Mouse (Mus musculus) liver, embryonic 12.5 days (tissue): ENCODE data around the gene Kcnip1. TPM values are rescaled to one million over a fixed set of nuclear protein-coding genes. Genes with fewer than 3 reads are reported as not detected.

Source experiments
- ATAC-seq: fragments of 200-750 bp; cut with Nextera tagmentation; 2 replicates; pipeline ENCODE4 v1.8.0; 2017; ENCODE audit warnings: moderate number of reproducible peaks, mild to moderate bottlenecking, moderate library complexity
- H3K27ac ChIP-seq: fragments of 300-500 bp; sonication (generic); 2 replicates; pipeline ENCODE4 v1.5.1; 2016; ENCODE audit warnings: mild to moderate bottlenecking
- H3K27me3 ChIP-seq: fragments of 300-500 bp; sonication (generic); replicated peaks from 2 replicates; pipeline ENCODE4 v1.6.1; 2016; ENCODE audit warnings: mild to moderate bottlenecking, moderate library complexity
- H3K36me3 ChIP-seq: fragments of 300-500 bp; sonication (generic); 2 replicates; pipeline ENCODE4 v1.6.1; 2016; ENCODE audit warnings: mild to moderate bottlenecking, moderate library complexity
- H3K4me1 ChIP-seq: fragments of 300-500 bp; sonication (generic); 2 replicates; pipeline ENCODE4 v1.6.1; 2016
- H3K4me2 ChIP-seq: fragments of 300-500 bp; sonication (generic); 2 replicates; pipeline ENCODE4 v1.6.1; 2016; ENCODE audit warnings: mild to moderate bottlenecking, moderate library complexity
- H3K4me3 ChIP-seq: fragments of 300-500 bp; sonication (generic); 2 replicates; pipeline ENCODE4 v1.5.1; 2016; ENCODE audit warnings: mild to moderate bottlenecking, moderate library complexity
- H3K9ac ChIP-seq: fragments of 300-500 bp; sonication (generic); 2 replicates; pipeline ENCODE4 v1.6.1; 2016; ENCODE audit warnings: mild to moderate bottlenecking, moderate library complexity
- H3K9me3 ChIP-seq: fragments of 300-500 bp; sonication (generic); replicated peaks from 2 replicates; pipeline ENCODE4 v1.6.1; 2016; ENCODE audit warnings: mild to moderate bottlenecking, moderate library complexity
- WGBS: fragments of 180-500 bp; shearing (Covaris S2); methylation state at CpG from one replicate; pipeline ENCODE4 v1.1.7; 2016; ENCODE audit not compliant: insufficient replicate concordance; 5-methylcytosine and 5-hydroxymethylcytosine counted together
- polyA plus RNA-seq: library from polyadenylated mRNA; unstranded; fragments of >200 nt; fragmentation: Nextera tagmentation; extraction: Ambion mirVana; gene quantifications from 2 replicates; pipeline ENCODE4 v1.2.1, GENCODE M21; 2016

Gene Kcnip1
- polyA plus RNA-seq, 1 experiment from 2014 or later, result 0.39 TPM

GRCm38 (mm10) chr11:33592826-33593225 lies 400.1 kb downstream of the Kcnip1 start:
- Histone ChIP-seq H3K4me2 (no peak overlapping the region), H3K4me3 (no peak overlapping the region), H3K9ac (no peak overlapping the region), H3K27ac (no peak overlapping the region), H3K4me1 (no peaks in the 10 kb centered on the region), H3K36me3 (no peaks in the 10 kb centered on the region), H3K9me3 (no peaks in the 10 kb centered on the region), H3K27me3 (no peaks in the 10 kb centered on the region)
- ATAC-seq, result no peak
- WGBS, result 55% methylated on average over 4 of the region's 4 CpGs

DNA sequence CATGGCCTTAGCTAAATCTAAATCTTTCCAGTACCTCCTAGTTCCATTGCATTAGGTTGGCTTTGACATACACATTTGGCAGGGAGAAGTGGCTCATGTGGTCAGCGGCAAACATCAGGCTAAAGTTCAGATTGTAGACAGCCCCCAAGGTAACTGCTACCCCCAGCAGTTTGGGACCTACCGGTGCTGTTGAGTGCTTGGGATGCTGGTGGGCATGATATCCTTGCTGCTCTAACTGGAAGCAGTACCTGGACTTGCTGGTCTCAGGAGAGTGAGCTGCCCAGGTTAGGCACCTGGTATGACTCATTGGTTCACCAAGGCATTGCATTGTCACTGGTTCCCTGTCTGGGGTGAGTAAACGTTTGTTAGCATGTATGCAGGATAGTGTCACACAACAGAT lies 402.2 kb downstream of the Kcnip1 start:
- 71% methylated on average over 3 of the region's 3 CpGs for WGBS
- ATAC-seq, result no peak
- Histone ChIP-seq H3K36me3 (no peaks in the 10 kb centered on the region), H3K4me3 (no peak overlapping the region), H3K4me2 (no peak overlapping the region), H3K9me3 (no peaks in the 10 kb centered on the region), H3K27ac (no peak overlapping the region), H3K27me3 (no peaks in the 10 kb centered on the region), H3K9ac (no peak overlapping the region), H3K4me1 (no peaks in the 10 kb centered on the region)

- Histone ChIP-seq H3K4me1 (no peaks in the 10 kb centered on the region), H3K9me3 (no peaks in the 10 kb centered on the region), H3K27me3 (no peaks in the 10 kb centered on the region), H3K4me2 (no peak overlapping the region), H3K9ac (no peak overlapping the region), H3K4me3 (no peak overlapping the region), H3K27ac (no peak overlapping the region), H3K36me3 (no peaks in the 10 kb centered on the region)
- no peak for ATAC-seq
- 57% methylated on average over 6 of the region's 6 CpGs for WGBS
Observed at GRCm38 (mm10) chr11:33586614-33587013, 406.3 kb downstream of the Kcnip1 start.

GRCm38 (mm10) chr11:33579621-33580020 lies 413.3 kb downstream of the Kcnip1 start:
- H3K4me1 ChIP-seq, result no peaks in the 10 kb centered on the region
- no peak for ATAC-seq
- H3K4me3 ChIP-seq, result no peak overlapping the region
- WGBS, result 32% methylated on average over 3 of the region's 3 CpGs
- no peak overlapping the region for H3K27ac ChIP-seq
- no peak overlapping the region for H3K9ac ChIP-seq
- H3K36me3 ChIP-seq, result no peaks in the 10 kb centered on the region
- H3K4me2 ChIP-seq, result no peak overlapping the region
- no peaks in the 10 kb centered on the region for H3K9me3 ChIP-seq
- 0 out of 2 replicates have a peak, but pooled peaks cover 2% of the 10 kb centered on the region for H3K27me3 ChIP-seq

Other genes starting within 250 kb of the Kcnip1 start
- 0.11 and 0.18 TPM in 2 replicates for gene Kcnmb1, start 30.1 kb downstream of the Kcnip1 start, polyA plus RNA-seq
- 10.5 and 11.5 TPM in 2 replicates for gene Lcp2, start 53.8 kb upstream of the Kcnip1 start, polyA plus RNA-seq
- not detected in 2 replicates for gene 4930469K13Rik, start 105.4 kb upstream of the Kcnip1 start, polyA plus RNA-seq
- gene Foxi1, start 214.9 kb upstream of the Kcnip1 start, polyA plus RNA-seq, result not detected in 2 replicates